Mouse (Mus musculus): ENCODE measurements around the gene Fam81b. TPM values are rescaled to one million over a fixed set of nuclear protein-coding genes. Genes with fewer than 3 reads are reported as not detected.

The Fam81b gene
- polyA plus RNA-seq, 1 experiment from 2014 or later: 2.3 TPM

DNA sequence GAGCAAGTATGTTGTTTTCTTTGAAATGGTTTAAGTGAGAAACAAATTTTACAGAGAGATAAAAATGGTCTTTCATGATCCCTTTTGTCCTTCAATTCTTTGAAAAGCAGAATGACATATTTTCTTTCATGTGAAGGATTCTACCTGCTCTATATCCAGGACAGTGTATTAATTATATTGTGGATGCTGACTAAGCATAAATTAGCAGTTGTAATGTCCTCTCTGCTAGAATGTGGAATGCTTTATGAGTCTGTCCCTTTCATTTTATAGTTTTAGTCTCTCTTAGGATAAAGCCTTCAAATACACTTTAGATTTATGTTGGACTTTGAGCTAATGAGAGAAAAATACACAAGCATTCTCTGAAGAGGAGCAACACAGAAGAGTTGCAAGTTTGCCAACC lies 130.6 kb downstream of the Fam81b start:
- Histone ChIP-seq H3K4me3 (ENCODE audit: low read depth, low read length) (no peak overlapping the region), H3K27me3 (ENCODE audit: control insufficient read depth, insufficient read depth, low read length) (no peaks in the 10 kb centered on the region), H3K9ac (ENCODE audit: low read depth, low read length) (no peak overlapping the region), H3K4me2 (replicated peaks; ENCODE audit: low read depth, low read length) (no peak overlapping the region), H3K36me3 (ENCODE audit: control insufficient read depth, insufficient read depth, low read length) (no peaks in the 10 kb centered on the region), H3K9me3 (ENCODE audit: control insufficient read depth, low read length) (no peaks in the 10 kb centered on the region), H3K27ac (ENCODE audit: low read depth, low read length) (no peak overlapping the region), H3K4me1 (replicated peaks; ENCODE audit: control insufficient read depth, insufficient read depth, low read length) (no peaks in the 10 kb centered on the region)
- no peak for DNase-seq (ENCODE audit: low spot score)
- ATAC-seq (ENCODE audit: low FRiP score): no peak

DNA sequence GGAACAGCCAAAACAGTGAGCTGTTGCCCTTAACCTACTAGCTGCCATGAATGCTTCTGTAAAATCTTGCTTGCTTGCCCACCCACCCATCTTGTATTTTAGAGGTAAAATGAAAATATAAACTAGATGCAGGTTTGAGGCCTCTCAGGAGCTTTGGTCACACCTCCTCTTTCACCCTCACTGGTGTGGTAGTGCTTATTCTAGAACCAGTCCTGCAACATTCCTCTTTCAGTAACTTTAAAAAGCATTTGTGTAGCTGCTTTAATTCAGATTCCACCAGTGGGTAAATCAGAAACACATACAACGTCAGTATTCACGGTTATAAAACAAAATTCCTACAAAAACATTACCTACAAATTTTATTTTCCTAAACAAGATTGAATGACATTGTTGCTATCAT lies 144.3 kb downstream of the Fam81b start:
- 94% methylated on average over 2 of the region's 2 CpGs for WGBS
- Histone ChIP-seq H3K9me3 (ENCODE audit: control insufficient read depth, low read length) (no peaks in the 10 kb centered on the region), H3K36me3 (ENCODE audit: control insufficient read depth, insufficient read depth, low read length) (peaks cover 6% of the 10 kb centered on the region; the same call in 1 of the 2 replicates), H3K27ac (ENCODE audit: low read depth, low read length) (no peak overlapping the region), H3K27me3 (ENCODE audit: control insufficient read depth, insufficient read depth, low read length) (no peaks in the 10 kb centered on the region), H3K4me3 (ENCODE audit: low read depth, low read length) (no peak overlapping the region), H3K9ac (ENCODE audit: low read depth, low read length) (no peak overlapping the region), H3K4me1 (replicated peaks; ENCODE audit: control insufficient read depth, insufficient read depth, low read length) (no peaks in the 10 kb centered on the region), H3K4me2 (replicated peaks; ENCODE audit: low read depth, low read length) (no peak overlapping the region)
- no peak for DNase-seq (ENCODE audit: low spot score)
- ATAC-seq (ENCODE audit: low FRiP score): no peak

DNA sequence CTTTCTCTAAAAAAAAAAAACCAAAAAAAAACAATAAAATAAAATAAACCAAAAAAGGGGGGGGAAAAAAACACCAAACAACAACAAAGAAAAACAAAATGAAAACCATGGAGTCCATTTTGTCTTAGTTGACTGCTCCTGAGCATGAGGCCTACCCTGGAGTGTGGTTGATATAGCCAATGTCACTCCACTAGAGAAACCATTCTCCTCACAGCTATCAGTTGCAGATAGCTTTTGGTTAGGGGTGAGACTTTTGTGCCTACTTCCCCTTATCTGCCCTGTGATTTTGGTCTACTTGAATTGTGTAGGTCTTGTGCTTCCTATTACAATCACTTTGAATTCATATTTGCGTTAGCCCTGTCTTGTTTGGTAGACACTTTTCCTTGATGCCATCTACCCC lies 147.4 kb downstream of the Fam81b start:
- Histone ChIP-seq H3K4me2 (replicated peaks; ENCODE audit: low read depth, low read length) (no peak overlapping the region), H3K9me3 (ENCODE audit: control insufficient read depth, low read length) (no peaks in the 10 kb centered on the region), H3K9ac (ENCODE audit: low read depth, low read length) (no peak overlapping the region), H3K27me3 (ENCODE audit: control insufficient read depth, insufficient read depth, low read length) (no peaks in the 10 kb centered on the region), H3K4me1 (replicated peaks; ENCODE audit: control insufficient read depth, insufficient read depth, low read length) (no peaks in the 10 kb centered on the region), H3K27ac (ENCODE audit: low read depth, low read length) (no peak overlapping the region), H3K36me3 (ENCODE audit: control insufficient read depth, insufficient read depth, low read length) (peaks cover 6% of the 10 kb centered on the region; the same call in 1 of the 2 replicates), H3K4me3 (ENCODE audit: low read depth, low read length) (no peak overlapping the region)
- DNase-seq (ENCODE audit: low spot score) (no peak), ATAC-seq (ENCODE audit: low FRiP score) (no peak)
- 87% methylated on average over 1 of the region's 1 CpGs for WGBS

DNA sequence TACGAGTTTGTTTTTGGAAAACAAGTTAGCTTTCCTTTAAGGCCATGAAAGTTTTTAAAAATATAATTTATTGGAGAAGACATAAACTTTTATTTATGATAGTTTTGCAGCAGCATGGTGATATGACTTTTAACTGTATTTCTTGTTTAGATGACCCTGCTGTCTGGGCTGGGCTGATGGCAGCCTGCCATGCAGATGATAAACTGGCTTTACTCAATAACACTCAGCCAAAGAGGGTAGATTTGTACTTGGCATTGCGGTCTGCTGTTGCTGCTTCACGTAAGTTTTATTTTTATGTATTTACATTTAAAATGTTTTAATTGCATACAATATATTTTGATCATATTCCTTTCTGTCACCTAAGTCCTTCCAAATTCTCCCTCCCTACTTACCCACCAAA lies 147.8 kb downstream of the Fam81b start:
- Histone ChIP-seq H3K4me1 (replicated peaks; ENCODE audit: control insufficient read depth, insufficient read depth, low read length) (no peaks in the 10 kb centered on the region), H3K9ac (ENCODE audit: low read depth, low read length) (no peak overlapping the region), H3K27ac (ENCODE audit: low read depth, low read length) (no peak overlapping the region), H3K4me2 (replicated peaks; ENCODE audit: low read depth, low read length) (no peak overlapping the region), H3K9me3 (ENCODE audit: control insufficient read depth, low read length) (no peaks in the 10 kb centered on the region), H3K27me3 (ENCODE audit: control insufficient read depth, insufficient read depth, low read length) (no peaks in the 10 kb centered on the region), H3K36me3 (ENCODE audit: control insufficient read depth, insufficient read depth, low read length) (peaks cover 6% of the 10 kb centered on the region; the same call in 1 of the 2 replicates), H3K4me3 (ENCODE audit: low read depth, low read length) (no peak overlapping the region)
- DNase-seq (ENCODE audit: low spot score): no peak
- 97% methylated on average over 3 of the region's 3 CpGs for WGBS
- ATAC-seq (ENCODE audit: low FRiP score): no peak

Other genes starting within 250 kb of the Fam81b start
- gene Gpr150, start 248.1 kb downstream of the Fam81b start, polyA plus RNA-seq (2014; fragmentation: Nextera tagmentation; extraction: Ambion mirVana): 0.37 and 0.39 TPM in 2 replicates
- 5.0 and 5.5 TPM in 2 replicates for gene Arsk, start 206.4 kb downstream of the Fam81b start, polyA plus RNA-seq (2014; fragmentation: Nextera tagmentation; extraction: Ambion mirVana)
- gene Ttc37, start 206.3 kb downstream of the Fam81b start, polyA plus RNA-seq (2014; fragmentation: Nextera tagmentation; extraction: Ambion mirVana): 17.4 and 20.1 TPM in 2 replicates
- gene Mctp1, start 79.5 kb upstream of the Fam81b start, polyA plus RNA-seq (2014; fragmentation: Nextera tagmentation; extraction: Ambion mirVana): 2.4 and 3.4 TPM in 2 replicates

All from hindbrain, embryonic 11.5 days (tissue).